Mouse (Mus musculus) heart, embryonic 13.5 days (tissue): ENCODE measurements around the gene Esrra. TPM values are rescaled to one million over a fixed set of nuclear protein-coding genes. Genes with fewer than 3 reads are reported as not detected.
A peak's percentile ranks its signal among the peaks of the same experiment; 100 is the strongest.
"Not testable (repeated sequence)": the region's sequence is repeated elsewhere in the genome, so short reads cannot be mapped to it uniquely, and the experiment has no call there.

Experiments
- ATAC-seq: fragments of 200-750 bp; cut with Nextera tagmentation; 2 replicates; pipeline ENCODE4 v1.8.0; 2017; ENCODE audit warnings: moderate TSS enrichment; ENCODE audit not compliant: insufficient number of reproducible peaks, low FRiP score, low TSS enrichment; ENCODE audit errors: extremely low read depth
- H3K27ac ChIP-seq: fragments of 300-500 bp; sonication (generic); replicated peaks from 2 replicates; pipeline ENCODE4 v1.5.1; 2015; ENCODE audit warnings: moderate library complexity, mild to moderate bottlenecking, inconsistent platforms
- H3K27me3 ChIP-seq: fragments of 300-500 bp; sonication (generic); replicated peaks from 2 replicates; pipeline ENCODE4 v1.6.1; 2015; ENCODE audit warnings: mild to moderate bottlenecking, inconsistent platforms
- H3K36me3 ChIP-seq: fragments of 300-500 bp; sonication (generic); 2 replicates; pipeline ENCODE4 v1.6.1; 2015; ENCODE audit warnings: mild to moderate bottlenecking, inconsistent platforms
- H3K4me1 ChIP-seq: fragments of 300-500 bp; sonication (generic); 2 replicates; pipeline ENCODE4 v1.6.1; 2015; ENCODE audit warnings: inconsistent platforms
- H3K4me2 ChIP-seq: fragments of 300-500 bp; sonication (generic); 2 replicates; pipeline ENCODE4 v1.6.1; 2015; ENCODE audit warnings: inconsistent platforms, mild to moderate bottlenecking, moderate library complexity
- H3K4me3 ChIP-seq: fragments of 300-500 bp; sonication (generic); 2 replicates; pipeline ENCODE4 v1.5.1; 2015; ENCODE audit warnings: moderate library complexity, mild to moderate bottlenecking, inconsistent platforms
- H3K9ac ChIP-seq: fragments of 300-500 bp; sonication (generic); 2 replicates; pipeline ENCODE4 v1.6.1; 2015; ENCODE audit warnings: inconsistent platforms, mild to moderate bottlenecking, moderate library complexity
- H3K9me3 ChIP-seq: fragments of 300-500 bp; sonication (generic); 2 replicates; pipeline ENCODE4 v1.6.1; 2016; ENCODE audit warnings: inconsistent platforms
- WGBS: fragments of 180-500 bp; shearing (Covaris S2); methylation state at CpG from one replicate; pipeline ENCODE4 v1.1.7; 2015; ENCODE audit warnings: mixed read lengths; 5-methylcytosine and 5-hydroxymethylcytosine counted together
- polyA plus RNA-seq: library from polyadenylated mRNA; unstranded; fragments of >200 nt; fragmentation: Nextera tagmentation; extraction: Ambion mirVana; gene quantifications from 2 replicates; pipeline ENCODE4 v1.2.1, GENCODE M21; 2015

The Esrra gene
- polyA plus RNA-seq, 1 experiment from 2014 or later: 30.4 TPM

DNA sequence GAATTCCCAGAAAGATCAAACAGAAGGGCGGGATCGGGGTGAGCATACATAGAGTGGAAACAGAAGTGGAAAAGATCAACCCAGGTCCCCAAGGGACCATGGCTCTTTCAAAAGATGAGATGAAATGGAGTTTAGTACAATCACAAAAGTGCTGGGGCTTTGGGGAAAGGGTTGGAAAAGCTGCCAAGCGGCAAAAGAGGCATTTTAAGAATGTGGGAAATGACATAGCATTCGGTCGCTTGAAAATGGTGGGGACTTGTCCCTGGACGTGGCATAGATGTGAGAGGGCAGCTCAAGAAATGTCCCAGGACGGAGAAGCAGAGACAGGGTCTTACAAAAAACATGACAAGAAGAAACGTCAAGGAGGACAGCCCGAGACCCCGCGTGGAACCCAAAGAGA is 12.6 kb downstream of the Esrra start:
- Histone ChIP-seq H3K4me1 (peaks cover 27% of the 10 kb centered on the region), H3K27ac (peak overlapping the region; percentile 98), H3K9me3 (no peaks in the 10 kb centered on the region), H3K27me3 (no peaks in the 10 kb centered on the region), H3K9ac (peak overlapping the region; percentile 82), H3K4me2 (peak overlapping the region; percentile 72), H3K36me3 (peaks cover 64% of the 10 kb centered on the region), H3K4me3 (peak overlapping the region; percentile 62)
- ATAC-seq: no peak
- 6% methylated on average over 11 of the region's 11 CpGs for WGBS

DNA sequence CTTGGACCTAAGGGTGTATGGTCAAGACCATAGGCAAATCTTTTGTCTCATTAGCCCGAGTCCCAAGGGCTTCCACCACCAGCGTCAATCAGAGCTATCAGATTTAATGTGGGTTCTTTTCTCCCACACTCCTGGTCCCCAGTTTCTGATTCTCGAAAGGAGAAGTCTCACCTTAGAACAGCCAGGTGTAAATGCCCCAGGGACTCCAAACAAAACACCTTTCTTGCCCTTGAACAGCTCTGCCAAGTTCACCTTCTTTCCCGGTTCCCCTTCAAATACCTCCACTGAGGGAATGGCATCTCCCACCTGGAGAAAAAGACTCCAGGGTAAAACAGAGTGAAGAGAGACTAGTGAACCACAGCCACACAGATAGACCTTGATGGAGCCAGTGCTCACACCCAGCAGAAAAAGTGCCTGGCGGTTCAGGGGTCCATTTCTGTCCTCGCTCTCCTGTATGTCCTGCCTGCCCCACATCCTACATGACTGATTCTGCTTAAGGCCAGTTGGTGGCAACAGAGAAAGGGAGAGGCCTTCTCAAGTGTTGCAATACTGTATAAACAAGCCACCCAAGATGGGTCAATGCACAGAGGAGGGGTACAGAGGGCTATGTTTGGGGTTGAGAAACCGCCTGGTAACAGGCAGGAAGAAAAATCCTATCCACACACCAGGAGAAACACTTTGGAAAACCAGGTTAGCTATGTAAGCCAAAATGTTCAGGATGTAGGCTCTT is 13.6 kb downstream of the Esrra start:
- peak overlapping the region; percentile 82 for H3K9ac ChIP-seq

DNA sequence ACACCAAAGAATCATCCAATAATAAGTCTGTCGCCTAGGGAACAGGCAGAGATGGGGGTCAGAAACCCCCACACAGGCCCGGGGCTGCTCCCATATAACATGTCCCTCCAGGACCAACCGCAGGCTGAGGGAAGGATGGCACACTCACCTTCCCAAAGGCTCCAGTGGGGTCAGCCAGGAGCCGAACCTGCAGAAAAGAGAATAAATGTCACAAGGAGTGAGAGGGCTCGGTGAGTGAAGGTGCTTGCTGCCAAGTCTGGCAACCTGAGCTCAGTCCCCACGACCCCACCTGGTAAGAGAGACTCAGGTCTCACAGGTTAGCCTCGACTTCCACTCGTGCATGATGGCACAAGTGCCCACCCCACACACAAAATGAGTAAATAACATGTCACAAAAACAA is 14.5 kb downstream of the Esrra start:
- Histone ChIP-seq H3K4me3 (no peak overlapping the region), H3K9ac (no peak overlapping the region), H3K4me1 (peaks cover 27% of the 10 kb centered on the region), H3K9me3 (no peaks in the 10 kb centered on the region), H3K36me3 (peaks cover 53% of the 10 kb centered on the region), H3K4me2 (no peak overlapping the region), H3K27ac (no peak overlapping the region), H3K27me3 (no peaks in the 10 kb centered on the region)
- ATAC-seq: no peak
- 85% methylated on average over 8 of the region's 8 CpGs for WGBS

More for the DNA sequence above, 13.6 kb downstream of the Esrra start:
- Histone ChIP-seq H3K4me1 (peaks cover 27% of the 10 kb centered on the region), H3K4me2 (peak overlapping the region; percentile 72), H3K27me3 (no peaks in the 10 kb centered on the region), H3K36me3 (peaks cover 59% of the 10 kb centered on the region), H3K27ac (no peak overlapping the region), H3K4me3 (peak overlapping the region; percentile 62), H3K9me3 (no peaks in the 10 kb centered on the region)
- ATAC-seq: no peak
- WGBS: 83% methylated on average over 7 of the region's 7 CpGs

DNA sequence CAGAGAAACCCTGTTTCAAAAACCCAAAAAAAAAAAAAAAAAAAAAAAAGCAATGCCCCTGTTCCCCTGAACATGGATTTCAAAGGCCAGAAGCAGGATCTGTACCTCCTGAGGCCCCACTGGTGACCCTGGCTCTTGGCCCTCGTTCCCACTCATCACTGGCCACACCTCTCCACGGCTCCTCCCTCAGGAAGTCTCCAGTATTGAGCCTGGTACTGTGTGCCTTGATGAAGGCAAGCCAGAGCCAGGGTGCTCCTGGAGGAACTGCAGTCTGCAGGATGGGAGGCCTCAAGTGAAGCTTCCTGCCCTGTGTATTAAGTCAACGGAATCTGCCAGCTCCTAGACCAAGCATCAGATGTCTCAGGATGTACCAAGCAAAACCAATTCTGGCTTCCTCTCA is 15.4 kb downstream of the Esrra start:
- Histone ChIP-seq H3K4me2 (no peak overlapping the region), H3K9me3 (no peaks in the 10 kb centered on the region), H3K27me3 (no peaks in the 10 kb centered on the region), H3K4me3 (no peak overlapping the region), H3K4me1 (peaks cover 21% of the 10 kb centered on the region), H3K36me3 (peaks cover 44% of the 10 kb centered on the region), H3K9ac (no peak overlapping the region), H3K27ac (no peak overlapping the region)
- 79% methylated on average over 3 of the region's 3 CpGs for WGBS
- no peak for ATAC-seq

DNA sequence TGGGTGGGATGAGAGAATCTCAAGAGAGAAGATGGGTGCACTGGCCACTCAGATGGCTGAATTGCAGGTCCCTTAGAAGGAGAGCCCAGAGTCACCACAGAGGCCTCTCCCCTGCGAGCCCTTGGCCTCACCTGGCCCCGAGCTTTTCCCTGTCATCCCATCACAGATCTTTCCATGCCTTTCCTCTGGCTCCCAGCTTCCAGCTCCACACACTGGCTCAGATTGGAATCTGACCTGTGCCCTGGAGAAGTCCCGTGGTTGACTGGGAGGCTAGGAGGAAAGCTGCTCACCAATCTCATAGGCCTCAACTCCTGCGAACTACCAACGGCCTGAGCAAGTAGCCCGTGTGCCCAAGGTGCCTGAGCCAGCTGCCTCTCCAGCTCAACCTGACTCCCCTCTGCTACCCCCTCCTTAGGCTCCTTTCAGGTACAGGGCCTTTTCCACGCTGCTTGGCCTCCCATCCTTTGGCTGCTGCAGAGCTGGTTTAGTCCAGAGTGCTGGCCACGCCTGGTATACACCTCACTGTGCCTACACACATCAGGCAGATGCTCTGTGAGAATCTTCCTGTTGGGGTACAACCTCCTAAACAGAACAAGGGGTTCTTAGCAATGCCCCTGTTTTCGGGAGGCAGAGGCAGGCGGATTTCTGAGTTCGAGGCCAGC is 16.0 kb downstream of the Esrra start:
- ATAC-seq: no peak
- no peak overlapping the region for H3K27ac ChIP-seq
- H3K9me3 ChIP-seq: no peaks in the 10 kb centered on the region
- no peak overlapping the region for H3K4me3 ChIP-seq
- no peak overlapping the region for H3K4me2 ChIP-seq
- peaks cover 17% of the 10 kb centered on the region for H3K4me1 ChIP-seq
- no peaks in the 10 kb centered on the region for H3K27me3 ChIP-seq
- WGBS: 90% methylated on average over 11 of the region's 11 CpGs
- no peak overlapping the region for H3K9ac ChIP-seq
- H3K36me3 ChIP-seq: peaks cover 40% of the 10 kb centered on the region

DNA sequence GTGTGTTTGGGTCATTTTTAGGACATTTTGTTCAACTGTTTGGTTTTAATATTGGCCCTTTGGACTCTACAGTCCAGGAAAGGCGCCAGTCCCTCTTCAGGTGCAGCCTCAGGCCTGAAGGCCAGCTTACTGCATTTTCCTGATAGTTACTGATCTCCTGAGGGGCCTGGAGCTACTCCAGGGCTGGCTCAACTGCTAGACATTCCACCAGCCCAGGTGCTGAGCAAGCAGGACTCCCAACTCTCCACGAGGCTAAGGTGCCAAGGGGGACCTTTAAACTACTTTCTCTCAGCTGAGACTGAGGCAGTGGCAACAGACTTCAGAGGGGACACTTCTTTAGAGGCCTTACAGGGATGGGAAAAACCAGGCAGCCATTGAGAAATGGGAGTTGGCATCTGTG is 16.8 kb downstream of the Esrra start:
- no peak for ATAC-seq
- Histone ChIP-seq H3K9me3 (peaks cover 2% of the 10 kb centered on the region; the same call in 1 of the 2 replicates), H3K4me3 (no peak overlapping the region), H3K27ac (no peak overlapping the region), H3K9ac (no peak overlapping the region), H3K4me1 (peaks cover 17% of the 10 kb centered on the region), H3K4me2 (no peak overlapping the region), H3K27me3 (no peaks in the 10 kb centered on the region), H3K36me3 (peaks cover 40% of the 10 kb centered on the region)
- WGBS: 72% methylated on average over 2 of the region's 2 CpGs

DNA sequence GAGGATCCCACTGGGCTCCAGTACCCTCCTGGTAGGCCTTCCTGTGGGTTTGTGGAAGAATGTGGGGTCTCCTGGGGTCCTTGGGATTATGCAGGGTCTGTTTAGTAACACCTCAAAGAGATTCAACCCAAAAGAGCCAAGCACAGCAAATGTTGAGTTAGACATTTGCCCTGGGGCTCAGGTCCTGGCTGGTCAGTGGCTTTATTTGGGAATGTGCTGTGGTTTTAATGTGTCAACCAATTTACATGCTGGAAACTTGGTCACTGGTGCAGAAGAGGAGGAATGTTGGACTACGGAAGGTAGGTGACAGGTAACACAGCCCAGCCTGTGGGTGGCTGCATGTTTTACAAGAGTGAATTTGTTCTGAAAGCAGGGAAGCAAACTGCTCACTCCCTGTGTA is 18.6 kb downstream of the Esrra start:
- ATAC-seq: no peak
- Histone ChIP-seq H3K4me2 (no peak overlapping the region), H3K27me3 (no peaks in the 10 kb centered on the region), H3K4me3 (no peak overlapping the region), H3K36me3 (peaks cover 40% of the 10 kb centered on the region), H3K27ac (no peak overlapping the region), H3K9me3 (peaks cover 7% of the 10 kb centered on the region; the same call in 1 of the 2 replicates), H3K9ac (no peak overlapping the region), H3K4me1 (peaks cover 7% of the 10 kb centered on the region)
- WGBS: 93% methylated on average over 1 of the region's 1 CpGs

DNA sequence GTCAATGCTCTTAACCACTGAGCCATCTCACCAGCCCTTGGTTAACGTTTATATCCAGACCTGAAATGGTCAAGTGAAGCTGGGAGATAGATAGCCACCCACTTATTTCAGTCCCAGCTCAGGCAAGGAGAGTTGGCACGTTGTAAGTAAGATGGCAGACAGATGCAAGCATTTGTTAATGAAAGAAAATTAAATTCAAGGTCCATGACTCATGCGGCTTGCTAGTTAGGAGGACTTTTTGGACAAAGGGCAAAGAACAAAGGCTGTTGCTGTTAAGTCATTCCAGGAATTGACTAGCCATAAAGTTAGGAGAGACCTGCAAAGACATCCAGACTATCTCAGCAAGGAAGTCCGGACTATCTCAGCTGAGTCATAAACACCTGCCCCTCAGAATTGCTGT is 22.0 kb downstream of the Esrra start:
- H3K9me3 ChIP-seq: peaks cover 13% of the 10 kb centered on the region
- ATAC-seq: no peak
- H3K27me3 ChIP-seq: no peaks in the 10 kb centered on the region
- H3K4me3 ChIP-seq: no peak overlapping the region
- 75% methylated on average over 4 of the region's 4 CpGs for WGBS
- H3K4me2 ChIP-seq: no peak overlapping the region
- no peak overlapping the region for H3K27ac ChIP-seq
- H3K4me1 ChIP-seq: no peaks in the 10 kb centered on the region
- H3K9ac ChIP-seq: no peak overlapping the region
- peaks cover 14% of the 10 kb centered on the region for H3K36me3 ChIP-seq

DNA sequence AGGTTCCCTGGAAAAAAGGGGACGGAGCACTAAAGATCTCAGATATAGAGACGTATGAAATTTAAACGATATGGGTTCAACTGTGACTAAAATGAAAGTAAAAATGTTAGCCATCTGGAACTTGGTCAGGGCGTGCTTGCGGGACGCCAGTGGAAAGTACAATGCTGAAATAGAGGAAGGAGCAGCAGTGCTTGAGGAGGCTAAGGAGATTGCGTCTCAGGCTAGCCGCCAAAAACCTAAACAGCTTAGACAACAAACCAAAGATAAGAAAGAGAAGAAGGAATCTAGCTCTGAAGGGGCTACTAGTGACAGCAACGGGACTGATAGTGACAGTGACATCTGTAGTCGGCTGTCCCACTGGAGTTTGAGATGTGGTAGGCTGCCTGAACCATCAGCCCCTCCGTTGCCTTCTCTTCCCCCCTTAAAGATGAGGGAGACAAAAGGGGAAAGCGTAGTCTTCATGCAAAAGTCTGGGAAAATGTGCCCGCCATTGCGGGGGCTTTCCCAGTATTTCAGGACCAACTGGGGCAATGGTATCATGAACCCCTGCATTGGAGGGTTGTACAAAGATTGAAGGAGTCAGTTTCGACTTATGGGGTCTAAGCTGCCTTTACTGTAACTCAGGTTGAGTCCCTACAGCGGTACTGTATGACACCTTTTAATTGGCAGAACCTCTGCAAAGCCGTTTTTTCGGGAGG is 25.9 kb downstream of the Esrra start:
- not testable (repeated sequence) for H3K27me3 ChIP-seq, H3K36me3 ChIP-seq, H3K4me3 ChIP-seq, H3K9ac ChIP-seq, ATAC-seq, H3K4me1 ChIP-seq, H3K27ac ChIP-seq
- Histone ChIP-seq H3K9me3 (peaks cover 13% of the 10 kb centered on the region), H3K4me2 (0 out of 2 replicates have a peak overlapping the region, but pooled peaks have one; percentile 9)
- 71% methylated on average over 18 of the region's 18 CpGs for WGBS

DNA sequence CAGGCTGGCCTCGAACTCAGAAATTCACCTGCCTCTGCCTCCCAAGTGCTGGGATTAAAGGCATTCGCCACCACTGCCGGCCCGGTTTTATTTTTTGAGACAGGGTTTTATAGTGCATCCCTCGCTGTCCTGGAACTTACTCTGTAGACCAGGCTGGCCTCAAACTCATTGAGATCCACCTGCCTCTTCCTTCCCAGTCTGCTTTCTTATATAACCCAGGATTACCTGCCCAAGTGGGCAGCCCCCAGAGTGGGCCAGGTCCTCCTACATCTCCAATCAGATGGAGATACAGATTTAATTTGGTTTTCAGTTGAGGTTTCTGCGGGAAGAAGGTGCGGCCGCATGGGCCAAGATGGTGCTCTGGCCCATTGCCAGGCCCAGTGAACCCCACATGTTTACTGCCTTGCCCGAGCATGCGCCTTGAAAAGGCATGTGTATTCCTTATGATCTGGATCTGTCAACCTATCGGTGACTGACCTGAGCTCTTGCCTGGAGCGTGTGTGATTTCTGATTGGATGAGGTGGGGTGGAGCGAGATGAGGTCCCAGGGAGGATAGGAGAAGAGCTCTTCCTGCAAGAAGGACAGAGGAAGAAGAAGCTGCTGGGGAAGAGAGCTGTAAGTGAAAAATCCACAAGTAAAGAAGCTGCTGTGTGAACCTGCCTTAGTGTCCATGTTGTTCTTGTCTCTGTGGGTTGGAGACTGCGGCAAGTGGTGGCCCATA is 27.7 kb downstream of the Esrra start:
- WGBS: 86% methylated on average over 14 of the region's 14 CpGs
- no peak overlapping the region for H3K4me2 ChIP-seq
- H3K4me1 ChIP-seq: no peaks in the 10 kb centered on the region
- peaks cover 6% of the 10 kb centered on the region; the same call in 1 of the 2 replicates for H3K9me3 ChIP-seq
- ATAC-seq: no peak
- H3K27me3 ChIP-seq: no peaks in the 10 kb centered on the region
- no peak overlapping the region for H3K4me3 ChIP-seq
- no peak overlapping the region for H3K9ac ChIP-seq
- H3K27ac ChIP-seq: no peak overlapping the region
- no peaks in the 10 kb centered on the region for H3K36me3 ChIP-seq

DNA sequence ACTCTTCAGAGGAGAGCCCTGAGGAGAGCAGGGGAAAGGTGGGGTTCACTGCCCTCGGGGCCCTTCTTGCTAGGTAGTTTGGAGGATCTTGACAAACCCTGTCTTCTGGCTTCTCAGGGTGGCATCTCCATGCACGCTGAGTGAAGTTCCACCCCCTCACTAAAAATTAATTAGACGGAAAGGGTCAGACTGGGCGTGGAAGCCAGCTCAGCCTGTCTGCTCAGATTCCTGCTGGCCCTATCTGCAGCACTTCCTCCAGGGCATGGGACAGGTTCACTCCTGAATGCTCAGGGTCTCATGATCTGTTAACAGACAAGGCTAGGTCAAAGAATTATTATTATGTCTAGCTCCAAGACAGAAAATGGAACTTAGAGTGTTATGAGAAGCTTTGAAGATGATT is 29.1 kb downstream of the Esrra start:
- no peak overlapping the region for H3K4me2 ChIP-seq
- no peaks in the 10 kb centered on the region for H3K27me3 ChIP-seq
- 42% methylated on average over 4 of the region's 4 CpGs for WGBS
- no peak for ATAC-seq
- H3K9me3 ChIP-seq: peaks cover 6% of the 10 kb centered on the region; the same call in 1 of the 2 replicates
- H3K4me3 ChIP-seq: no peak overlapping the region
- no peak overlapping the region for H3K9ac ChIP-seq
- H3K36me3 ChIP-seq: no peaks in the 10 kb centered on the region
- no peak overlapping the region for H3K27ac ChIP-seq
- H3K4me1 ChIP-seq: no peaks in the 10 kb centered on the region
